Mouse (Mus musculus) limb, embryonic 14.5 days (tissue): ENCODE results near the gene Rab31. TPM values are rescaled to one million over a fixed set of nuclear protein-coding genes. Genes with fewer than 3 reads are reported as not detected.

Experiments
- ATAC-seq: fragments of 200-750 bp; cut with Nextera tagmentation; 2 replicates; pipeline ENCODE4 v1.8.0; 2017; ENCODE audit warnings: low read depth, moderate number of reproducible peaks, moderate TSS enrichment; ENCODE audit not compliant: low FRiP score
- DNase-seq: peaks from one replicate; pipeline ENCODE4 v3.0.0-alpha.2; 2015; ENCODE audit warnings: low spot score
- H3K27ac ChIP-seq: fragments of 300-500 bp; sonication (generic); replicated peaks from 2 replicates; pipeline ENCODE4 v1.5.1; 2014; ENCODE audit warnings: low read depth, mild to moderate bottlenecking, low read length, moderate library complexity, mixed read lengths
- H3K27me3 ChIP-seq: fragments of 300-500 bp; sonication (generic); 2 replicates; pipeline ENCODE4 v1.6.1; 2014; ENCODE audit warnings: low read length, mixed read lengths; ENCODE audit not compliant: control insufficient read depth, insufficient read depth
- H3K36me3 ChIP-seq: fragments of 300-500 bp; sonication (generic); 2 replicates; pipeline ENCODE4 v1.6.1; 2014; ENCODE audit warnings: mild to moderate bottlenecking, low read length, moderate library complexity, mixed read lengths; ENCODE audit not compliant: control insufficient read depth, insufficient read depth
- H3K4me1 ChIP-seq: fragments of 300-500 bp; sonication (generic); 2 replicates; pipeline ENCODE4 v1.6.1; 2014; ENCODE audit warnings: antibody characterized with exemption, low read length, mixed read lengths; ENCODE audit not compliant: control insufficient read depth, insufficient read depth
- H3K4me2 ChIP-seq: fragments of 300-500 bp; sonication (generic); replicated peaks from 2 replicates; pipeline ENCODE4 v1.6.1; 2014; ENCODE audit warnings: low read depth, mild to moderate bottlenecking, low read length, moderate library complexity; ENCODE audit not compliant: severe bottlenecking
- H3K4me3 ChIP-seq: fragments of 300-500 bp; sonication (generic); replicated peaks from 2 replicates; pipeline ENCODE4 v1.5.1; 2014; ENCODE audit warnings: low read length
- H3K9ac ChIP-seq: fragments of 300-500 bp; sonication (generic); 2 replicates; pipeline ENCODE4 v1.6.1; 2014; ENCODE audit warnings: mild to moderate bottlenecking, low read depth, low read length, moderate library complexity; ENCODE audit not compliant: severe bottlenecking
- H3K9me3 ChIP-seq: fragments of 300-500 bp; sonication (generic); 2 replicates; pipeline ENCODE4 v1.6.1; 2016; ENCODE audit warnings: low read length; ENCODE audit not compliant: control insufficient read depth
- POLR2A ChIP-seq: fragments of 200-500 bp; IDR thresholded peaks from 2 replicates; pipeline ENCODE4 v1.8.0; 2012; ENCODE audit warnings: inconsistent platforms, mild to moderate bottlenecking, moderate library complexity, borderline replicate concordance; ENCODE audit not compliant: insufficient read depth, insufficient read length; ENCODE audit errors: extremely low read depth
- WGBS: fragments of 180-500 bp; shearing (Covaris S2); extraction: QIAGEN DNeasy Blood & Tissue Kit; methylation state at CpG from one replicate; pipeline ENCODE4 v1.1.7; 2014; 5-methylcytosine and 5-hydroxymethylcytosine counted together
- polyA plus RNA-seq, 2 experiments: library from polyadenylated mRNA; depleted of rRNA in 1 of 2; stranded (reverse) in 1 of 2; unstranded in 1 of 2; fragments of >200 nt; fragmentation: Nextera tagmentation in 1 of 2; extraction: Ambion mirVana in 1 of 2; gene quantifications; 2 replicates each; pipeline versions ENCODE4 v1.2.1 to v1.2.3; 2012 to 2014

Gene Rab31
- polyA plus RNA-seq, 2 experiments: 36.3 to 67.8 TPM

- H3K4me1 ChIP-seq: no peaks in the 10 kb centered on the region
- no peak for ATAC-seq
- no peak overlapping the region for H3K4me2 ChIP-seq
- no peaks in the 10 kb centered on the region for H3K27me3 ChIP-seq
- no peak overlapping the region for H3K4me3 ChIP-seq
- no peaks in the 10 kb centered on the region for H3K9me3 ChIP-seq
- no peak overlapping the region for H3K9ac ChIP-seq
- 76% methylated on average over 16 of the region's 16 CpGs for WGBS
- DNase-seq: no peak
- H3K36me3 ChIP-seq: no peaks in the 10 kb centered on the region
- no peak for TF ChIP-seq POLR2A
- H3K27ac ChIP-seq: no peak overlapping the region
Measured at GRCm38 (mm10) chr17:65729945-65730741, 42.4 kb downstream of the Rab31 start.

GRCm38 (mm10) chr17:65726755-65727154 is 45.8 kb downstream of the Rab31 start:
- Histone ChIP-seq H3K9ac (no peak overlapping the region), H3K4me2 (no peak overlapping the region), H3K4me3 (no peak overlapping the region), H3K27ac (no peak overlapping the region), H3K4me1 (0 out of 2 replicates have a peak, but pooled peaks cover 2% of the 10 kb centered on the region), H3K36me3 (no peaks in the 10 kb centered on the region), H3K9me3 (no peaks in the 10 kb centered on the region), H3K27me3 (no peaks in the 10 kb centered on the region)
- TF ChIP-seq POLR2A: no peak
- 82% methylated on average over 5 of the region's 5 CpGs for WGBS
- no peak for DNase-seq
- no peak for ATAC-seq

GRCm38 (mm10) chr17:65726274-65726673 is 46.3 kb downstream of the Rab31 start:
- H3K4me3 ChIP-seq: no peak overlapping the region
- DNase-seq (no peak), ATAC-seq (no peak)
- no peaks in the 10 kb centered on the region for H3K9me3 ChIP-seq
- no peaks in the 10 kb centered on the region for H3K27me3 ChIP-seq
- 0 out of 2 replicates have a peak, but pooled peaks cover 2% of the 10 kb centered on the region for H3K4me1 ChIP-seq
- WGBS: 88% methylated on average over 6 of the region's 6 CpGs
- no peak overlapping the region for H3K27ac ChIP-seq
- H3K9ac ChIP-seq: no peak overlapping the region
- no peak for TF ChIP-seq POLR2A
- H3K4me2 ChIP-seq: no peak overlapping the region
- no peaks in the 10 kb centered on the region for H3K36me3 ChIP-seq

- H3K27me3 ChIP-seq: no peaks in the 10 kb centered on the region
- 82% methylated on average over 2 of the region's 2 CpGs for WGBS
Measured at GRCm38 (mm10) chr17:65725814-65726213, 46.7 kb downstream of the Rab31 start.

GRCm38 (mm10) chr17:65725381-65725780 is 47.2 kb downstream of the Rab31 start:
- Histone ChIP-seq H3K36me3 (peaks cover 3% of the 10 kb centered on the region; the same call in 1 of the 2 replicates), H3K9ac (no peak overlapping the region), H3K27me3 (no peaks in the 10 kb centered on the region), H3K4me1 (0 out of 2 replicates have a peak, but pooled peaks cover 2% of the 10 kb centered on the region), H3K4me3 (no peak overlapping the region), H3K9me3 (no peaks in the 10 kb centered on the region), H3K27ac (no peak overlapping the region), H3K4me2 (no peak overlapping the region)
- ATAC-seq: no peak
- no peak for TF ChIP-seq POLR2A
- WGBS: 61% methylated on average over 8 of the region's 8 CpGs
- DNase-seq: no peak

More at GRCm38 (mm10) chr17:65725814-65726213, 46.7 kb downstream of the Rab31 start:
- no peaks in the 10 kb centered on the region for H3K9me3 ChIP-seq
- no peak overlapping the region for H3K4me3 ChIP-seq
- H3K4me1 ChIP-seq: 0 out of 2 replicates have a peak, but pooled peaks cover 2% of the 10 kb centered on the region
- no peak overlapping the region for H3K4me2 ChIP-seq
- no peak for DNase-seq
- no peak for ATAC-seq
- TF ChIP-seq POLR2A: no peak
- no peaks in the 10 kb centered on the region for H3K36me3 ChIP-seq
- no peak overlapping the region for H3K9ac ChIP-seq
- no peak overlapping the region for H3K27ac ChIP-seq
